Mouse (Mus musculus) lung, postnatal 36 days (tissue): Measurements from ENCODE around the gene Naa35.
A peak's percentile ranks its signal among the peaks of the same experiment; 100 is the strongest.

Experiments used
- DNase-seq: peaks from one replicate; pipeline ENCODE4 v3.0.0; 2022; ENCODE audit warnings: mixed read lengths

Naa35 gene

GRCm38 (mm10) chr13:59674761-59675150 lies 89.7 kb downstream of the Naa35 start:
- peak; percentile 23 for DNase-seq

- DNase-seq: peak; percentile 80
Measured at GRCm38 (mm10) chr13:59675151-59676011, 90.3 kb downstream of the Naa35 start, which contains the start of gene Golm1. TSS of gene Golm1 (minus strand) at chr13:59675811.

- DNase-seq: no peak
Measured at GRCm38 (mm10) chr13:59676316-59677229, 91.5 kb downstream of the Naa35 start.

GRCm38 (mm10) chr13:59679306-59679705 lies 94.2 kb downstream of the Naa35 start:
- no peak for DNase-seq

GRCm38 (mm10) chr13:59679908-59680307 lies 94.8 kb downstream of the Naa35 start:
- no peak for DNase-seq

GRCm38 (mm10) chr13:59682629-59683028 lies 97.6 kb downstream of the Naa35 start:
- no peak for DNase-seq

GRCm38 (mm10) chr13:59685236-59685635 lies 100.2 kb downstream of the Naa35 start:
- DNase-seq: no peak
